Mouse (Mus musculus): Measurements from ENCODE around the gene D930020B18Rik. TPM values are rescaled to one million over a fixed set of nuclear protein-coding genes. Genes with fewer than 3 reads are reported as not detected.

The D930020B18Rik gene
- polyA plus RNA-seq (2015; fragmentation: Nextera tagmentation; extraction: Ambion mirVana), result 0.05 and 0.14 TPM in 2 replicates

DNA sequence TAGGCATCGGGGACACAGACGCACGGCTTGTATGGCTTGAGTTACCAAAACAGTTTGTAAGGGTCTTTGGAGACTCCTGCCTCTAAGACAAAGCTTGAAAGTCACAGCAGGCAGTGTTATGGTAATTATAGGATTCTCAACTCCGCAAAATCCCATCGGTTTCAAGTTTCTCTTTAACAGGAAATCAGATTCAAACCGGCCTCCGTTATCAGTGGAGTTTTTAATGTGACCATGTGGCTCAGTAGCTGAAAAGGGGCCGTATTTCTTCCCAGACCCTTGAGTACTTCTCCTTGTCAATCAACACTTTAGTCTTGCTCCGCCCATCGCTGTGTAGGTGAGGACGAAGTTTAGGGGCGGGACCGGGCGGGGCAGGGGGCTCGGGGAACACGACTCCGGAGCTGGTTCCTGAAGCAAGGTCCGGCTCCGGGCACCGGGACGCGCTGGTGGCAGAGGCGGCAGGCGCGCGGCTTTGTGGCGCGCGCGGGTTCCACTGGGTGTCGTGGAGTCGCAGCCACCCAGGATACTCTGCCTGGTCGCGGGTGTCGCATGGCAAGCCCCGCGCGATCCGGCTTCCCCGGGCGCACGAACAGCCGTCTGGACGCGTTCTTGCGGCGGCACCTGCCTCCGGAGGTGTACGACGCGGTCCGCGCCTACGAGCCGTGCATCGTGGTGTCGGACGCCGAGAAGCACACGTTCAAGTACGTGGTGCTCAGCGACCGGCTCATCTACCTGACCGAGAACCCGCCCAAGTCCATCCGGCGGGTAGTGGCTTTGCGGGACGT, at the start of gene D930020B18Rik:
Gene D930020B18Rik, plus strand, starts transcription at position 317 of the 782 bp plus-strand sequence.
- no peak for ATAC-seq (replicated peaks; ENCODE audit: extremely low read depth, insufficient read depth, low FRiP score)
- no peaks in the 10 kb centered on the region for H3K36me3 ChIP-seq (ENCODE audit: control insufficient read depth, insufficient read depth)
- H3K4me1 ChIP-seq (ENCODE audit: control insufficient read depth, insufficient read depth, low read length), result peaks cover 10% of the 10 kb centered on the region
- WGBS, result under 1% methylated on average over 69 of the region's 69 CpGs
- H3K27me3 ChIP-seq (ENCODE audit: control insufficient read depth, insufficient read depth, low read length), result peaks cover 19% of the 10 kb centered on the region
- no peaks in the 10 kb centered on the region for H3K9me3 ChIP-seq (replicated peaks; ENCODE audit: control insufficient read depth, low read length)
- peak within 1 kb of the TSS; percentile 99 for H3K4me2 ChIP-seq (ENCODE audit: low read depth, low read length)
- peak within 1 kb of the TSS; percentile 69 for H3K4me3 ChIP-seq (ENCODE audit: low read length)
- H3K27ac ChIP-seq (ENCODE audit: low read length), result no peak within 1 kb of the TSS
- H3K9ac ChIP-seq (ENCODE audit: low read length), result peak within 1 kb of the TSS; percentile 72

DNA sequence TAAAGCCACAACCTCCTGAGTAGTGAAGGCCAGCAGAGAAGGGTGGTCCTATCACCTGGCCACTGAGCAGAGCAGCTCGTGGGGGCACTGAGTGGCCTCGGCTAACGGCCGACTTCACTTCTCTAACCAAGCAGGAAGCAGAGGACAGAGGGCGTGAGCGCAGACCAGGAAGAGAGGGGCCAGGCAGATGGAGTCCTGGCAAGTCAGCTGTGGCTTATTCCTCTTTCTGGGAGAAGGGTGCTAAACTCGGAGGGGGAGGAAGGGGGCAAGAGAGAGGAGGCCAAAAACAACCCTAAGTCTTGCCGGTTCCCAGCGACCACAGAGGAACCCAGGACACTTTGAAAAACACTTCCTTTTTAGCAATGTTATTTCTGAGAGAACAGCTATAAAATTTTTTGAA, 44.8 kb upstream of the D930020B18Rik start:
- H3K27ac ChIP-seq (ENCODE audit: low read length), result no peak overlapping the region
- no peaks in the 10 kb centered on the region for H3K9me3 ChIP-seq (replicated peaks; ENCODE audit: control insufficient read depth, low read length)
- H3K4me2 ChIP-seq (ENCODE audit: low read depth, low read length), result no peak overlapping the region
- no peaks in the 10 kb centered on the region for H3K27me3 ChIP-seq (ENCODE audit: control insufficient read depth, insufficient read depth, low read length)
- no peak overlapping the region for H3K9ac ChIP-seq (ENCODE audit: low read length)
- peaks cover 69% of the 10 kb centered on the region for H3K36me3 ChIP-seq (ENCODE audit: control insufficient read depth, insufficient read depth)
- ATAC-seq (replicated peaks; ENCODE audit: extremely low read depth, insufficient read depth, low FRiP score), result no peak
- 74% methylated on average over 9 of the region's 9 CpGs for WGBS
- no peak overlapping the region for H3K4me3 ChIP-seq (ENCODE audit: low read length)
- no peaks in the 10 kb centered on the region for H3K4me1 ChIP-seq (ENCODE audit: control insufficient read depth, insufficient read depth, low read length)

DNA sequence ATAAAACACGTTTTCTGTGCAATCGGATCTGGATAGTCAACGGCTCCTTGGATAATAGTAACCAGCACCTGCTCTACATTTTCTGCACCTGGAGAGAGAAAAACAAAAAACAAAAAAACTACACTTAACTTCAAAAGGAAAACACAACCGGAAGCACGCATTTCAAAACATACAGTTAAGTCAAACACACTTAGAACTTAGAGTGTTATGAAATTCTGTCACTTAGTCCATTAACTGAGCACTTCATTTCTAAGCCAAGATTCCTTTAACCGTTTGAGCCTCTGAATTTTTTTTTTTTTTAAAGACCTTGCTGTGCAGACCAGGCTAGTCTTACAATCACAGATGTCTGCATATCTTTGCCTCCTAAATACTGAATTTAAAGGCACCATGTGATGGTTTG, 40.1 kb upstream of the D930020B18Rik start:
- Histone ChIP-seq H3K27ac (ENCODE audit: low read length) (no peak overlapping the region), H3K27me3 (ENCODE audit: control insufficient read depth, insufficient read depth, low read length) (no peaks in the 10 kb centered on the region), H3K36me3 (ENCODE audit: control insufficient read depth, insufficient read depth) (peaks cover 84% of the 10 kb centered on the region), H3K4me2 (ENCODE audit: low read depth, low read length) (no peak overlapping the region), H3K4me3 (ENCODE audit: low read length) (no peak overlapping the region), H3K4me1 (ENCODE audit: control insufficient read depth, insufficient read depth, low read length) (no peaks in the 10 kb centered on the region), H3K9me3 (replicated peaks; ENCODE audit: control insufficient read depth, low read length) (no peaks in the 10 kb centered on the region), H3K9ac (ENCODE audit: low read length) (no peak overlapping the region)
- no peak for ATAC-seq (replicated peaks; ENCODE audit: extremely low read depth, insufficient read depth, low FRiP score)
- 85% methylated on average over 6 of the region's 6 CpGs for WGBS

DNA sequence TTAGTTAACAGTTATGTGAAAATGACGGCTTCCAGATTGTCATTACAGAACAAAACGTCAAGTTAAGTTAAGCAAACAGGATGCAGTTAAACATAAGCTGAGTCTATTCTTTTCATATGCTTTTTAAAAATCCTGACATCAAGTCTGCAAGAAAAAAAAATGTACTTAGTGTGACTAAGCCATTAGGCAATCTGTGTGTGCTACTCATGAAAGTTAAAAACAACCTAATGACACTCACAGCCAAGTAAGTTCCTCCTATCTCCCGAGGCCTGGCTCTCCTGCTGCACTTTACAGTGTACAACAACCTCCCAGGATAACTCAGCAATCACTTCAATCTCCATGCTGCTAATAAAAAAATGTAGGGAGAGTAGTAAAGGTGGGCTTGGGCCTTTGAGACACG, 37.8 kb upstream of the D930020B18Rik start:
- Histone ChIP-seq H3K9ac (ENCODE audit: low read length) (no peak overlapping the region), H3K4me3 (ENCODE audit: low read length) (no peak overlapping the region), H3K36me3 (ENCODE audit: control insufficient read depth, insufficient read depth) (peaks cover 91% of the 10 kb centered on the region), H3K27me3 (ENCODE audit: control insufficient read depth, insufficient read depth, low read length) (no peaks in the 10 kb centered on the region), H3K4me1 (ENCODE audit: control insufficient read depth, insufficient read depth, low read length) (no peaks in the 10 kb centered on the region), H3K27ac (ENCODE audit: low read length) (no peak overlapping the region), H3K9me3 (replicated peaks; ENCODE audit: control insufficient read depth, low read length) (no peaks in the 10 kb centered on the region), H3K4me2 (ENCODE audit: low read depth, low read length) (no peak overlapping the region)
- no peak for ATAC-seq (replicated peaks; ENCODE audit: extremely low read depth, insufficient read depth, low FRiP score)
- WGBS, result 83% methylated on average over 4 of the region's 4 CpGs

DNA sequence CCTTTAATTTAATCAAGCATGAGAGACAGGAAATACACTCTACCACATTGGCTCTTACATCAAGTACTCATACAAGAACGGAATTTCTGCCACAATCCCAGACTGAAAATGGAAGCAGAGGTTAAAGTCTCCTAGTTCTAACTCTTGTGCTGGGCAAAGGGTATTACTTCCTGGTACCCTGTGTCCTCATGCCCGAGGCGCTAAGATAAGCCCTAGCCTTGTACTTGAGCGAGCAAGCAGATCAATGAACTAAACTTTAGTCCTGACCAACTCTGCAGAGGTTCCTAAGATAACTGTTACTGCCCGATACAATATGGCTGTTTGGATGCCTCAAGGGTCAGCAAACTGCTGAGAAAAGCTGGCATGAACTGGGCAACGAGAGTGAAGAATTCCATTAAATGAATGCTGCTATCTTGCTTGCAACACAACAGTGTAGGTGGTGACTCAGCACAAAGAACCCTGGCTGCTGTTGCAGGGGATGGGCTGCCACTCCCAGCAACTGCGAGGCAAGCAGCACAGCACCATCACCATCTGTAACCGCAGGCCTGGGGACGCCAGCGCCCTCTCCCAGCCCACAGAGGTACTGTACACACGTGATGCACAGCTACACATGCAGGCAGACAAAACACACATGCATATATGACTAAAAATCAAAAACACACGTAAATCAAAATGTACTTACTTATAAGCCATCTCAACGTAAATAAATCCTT, 36.6 kb upstream of the D930020B18Rik start:
- H3K27me3 ChIP-seq (ENCODE audit: control insufficient read depth, insufficient read depth, low read length), result no peaks in the 10 kb centered on the region
- no peaks in the 10 kb centered on the region for H3K4me1 ChIP-seq (ENCODE audit: control insufficient read depth, insufficient read depth, low read length)
- no peak overlapping the region for H3K4me2 ChIP-seq (ENCODE audit: low read depth, low read length)
- no peaks in the 10 kb centered on the region for H3K9me3 ChIP-seq (replicated peaks; ENCODE audit: control insufficient read depth, low read length)
- no peak overlapping the region for H3K9ac ChIP-seq (ENCODE audit: low read length)
- H3K4me3 ChIP-seq (ENCODE audit: low read length), result no peak overlapping the region
- WGBS, result 90% methylated on average over 13 of the region's 13 CpGs
- no peak for ATAC-seq (replicated peaks; ENCODE audit: extremely low read depth, insufficient read depth, low FRiP score)
- no peak overlapping the region for H3K27ac ChIP-seq (ENCODE audit: low read length)
- peaks cover 89% of the 10 kb centered on the region for H3K36me3 ChIP-seq (ENCODE audit: control insufficient read depth, insufficient read depth)

DNA sequence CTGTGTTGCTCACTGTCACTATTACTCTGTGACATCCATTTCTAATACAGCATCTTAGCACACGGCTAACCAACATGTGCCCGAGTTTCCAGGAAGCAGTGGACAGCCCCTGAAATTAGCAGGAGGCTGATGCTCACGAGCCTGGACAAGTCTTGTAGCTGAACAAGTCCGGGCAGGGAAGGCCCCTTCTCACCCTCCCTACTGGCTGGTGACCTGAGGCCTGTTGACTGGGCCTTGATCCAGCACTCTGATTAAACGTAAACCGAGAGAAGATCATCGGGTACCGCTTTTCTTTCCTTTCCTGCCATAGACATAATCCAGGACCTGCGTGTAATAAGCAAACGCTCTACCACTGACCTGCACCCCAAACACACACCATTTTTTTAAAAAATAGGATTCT, 33.2 kb upstream of the D930020B18Rik start:
- H3K4me2 ChIP-seq (ENCODE audit: low read depth, low read length), result no peak overlapping the region
- H3K27me3 ChIP-seq (ENCODE audit: control insufficient read depth, insufficient read depth, low read length), result no peaks in the 10 kb centered on the region
- no peaks in the 10 kb centered on the region for H3K4me1 ChIP-seq (ENCODE audit: control insufficient read depth, insufficient read depth, low read length)
- ATAC-seq (replicated peaks; ENCODE audit: extremely low read depth, insufficient read depth, low FRiP score), result no peak
- H3K9ac ChIP-seq (ENCODE audit: low read length), result no peak overlapping the region
- H3K9me3 ChIP-seq (replicated peaks; ENCODE audit: control insufficient read depth, low read length), result no peaks in the 10 kb centered on the region
- H3K4me3 ChIP-seq (ENCODE audit: low read length), result no peak overlapping the region
- peaks cover 75% of the 10 kb centered on the region for H3K36me3 ChIP-seq (ENCODE audit: control insufficient read depth, insufficient read depth)
- 88% methylated on average over 10 of the region's 10 CpGs for WGBS
- H3K27ac ChIP-seq (ENCODE audit: low read length), result no peak overlapping the region

DNA sequence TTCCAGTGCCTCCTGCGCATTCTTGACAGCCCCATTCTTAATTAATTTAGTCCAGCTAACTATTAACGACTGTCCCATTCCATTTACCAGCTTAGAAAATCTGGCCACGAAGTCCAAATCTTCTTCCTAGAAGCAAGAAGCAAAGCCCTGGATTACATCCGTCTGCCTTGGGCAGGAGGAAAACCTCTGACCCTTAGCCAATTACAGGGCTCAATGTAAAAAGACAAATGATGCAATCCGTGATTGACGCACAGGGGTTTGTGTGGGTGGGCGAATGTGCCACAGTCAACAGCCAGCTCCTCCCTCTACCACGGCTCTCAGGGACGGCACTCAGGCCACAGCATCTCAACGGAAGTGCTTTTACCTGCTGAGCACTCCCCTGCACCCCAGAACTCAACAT, 29.8 kb upstream of the D930020B18Rik start:
- 86% methylated on average over 9 of the region's 10 CpGs for WGBS
- Histone ChIP-seq H3K4me1 (ENCODE audit: control insufficient read depth, insufficient read depth, low read length) (no peaks in the 10 kb centered on the region), H3K9me3 (replicated peaks; ENCODE audit: control insufficient read depth, low read length) (no peaks in the 10 kb centered on the region), H3K36me3 (ENCODE audit: control insufficient read depth, insufficient read depth) (peaks cover 71% of the 10 kb centered on the region), H3K9ac (ENCODE audit: low read length) (no peak overlapping the region), H3K4me2 (ENCODE audit: low read depth, low read length) (no peak overlapping the region), H3K27me3 (ENCODE audit: control insufficient read depth, insufficient read depth, low read length) (no peaks in the 10 kb centered on the region), H3K27ac (ENCODE audit: low read length) (no peak overlapping the region), H3K4me3 (ENCODE audit: low read length) (no peak overlapping the region)
- no peak for ATAC-seq (replicated peaks; ENCODE audit: extremely low read depth, insufficient read depth, low FRiP score)

DNA sequence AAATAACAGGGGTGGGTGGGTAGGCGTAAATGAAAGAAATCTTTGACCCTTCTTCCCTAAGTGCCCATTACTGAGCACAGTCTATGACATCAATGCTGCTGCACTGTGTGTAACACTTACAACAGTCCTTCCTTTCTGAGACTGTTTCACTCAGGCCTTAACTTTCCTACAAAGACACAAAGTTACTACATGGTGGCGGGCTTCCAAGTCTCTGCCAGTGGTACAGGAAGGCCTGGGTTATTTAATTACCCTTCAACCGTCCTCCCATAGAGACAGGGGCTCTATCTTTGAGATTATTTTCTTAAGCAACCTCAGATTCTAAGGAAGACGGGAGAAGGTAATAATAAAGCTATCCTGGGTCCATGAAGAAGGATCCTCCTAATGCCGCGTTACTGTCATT, 28.9 kb upstream of the D930020B18Rik start:
- ATAC-seq (replicated peaks; ENCODE audit: extremely low read depth, insufficient read depth, low FRiP score), result no peak
- H3K4me3 ChIP-seq (ENCODE audit: low read length), result no peak overlapping the region
- H3K9me3 ChIP-seq (replicated peaks; ENCODE audit: control insufficient read depth, low read length), result no peaks in the 10 kb centered on the region
- no peak overlapping the region for H3K4me2 ChIP-seq (ENCODE audit: low read depth, low read length)
- 79% methylated on average over 6 of the region's 6 CpGs for WGBS
- no peaks in the 10 kb centered on the region for H3K4me1 ChIP-seq (ENCODE audit: control insufficient read depth, insufficient read depth, low read length)
- H3K27ac ChIP-seq (ENCODE audit: low read length), result no peak overlapping the region
- H3K36me3 ChIP-seq (ENCODE audit: control insufficient read depth, insufficient read depth), result peaks cover 71% of the 10 kb centered on the region
- no peak overlapping the region for H3K9ac ChIP-seq (ENCODE audit: low read length)
- no peaks in the 10 kb centered on the region for H3K27me3 ChIP-seq (ENCODE audit: control insufficient read depth, insufficient read depth, low read length)

DNA sequence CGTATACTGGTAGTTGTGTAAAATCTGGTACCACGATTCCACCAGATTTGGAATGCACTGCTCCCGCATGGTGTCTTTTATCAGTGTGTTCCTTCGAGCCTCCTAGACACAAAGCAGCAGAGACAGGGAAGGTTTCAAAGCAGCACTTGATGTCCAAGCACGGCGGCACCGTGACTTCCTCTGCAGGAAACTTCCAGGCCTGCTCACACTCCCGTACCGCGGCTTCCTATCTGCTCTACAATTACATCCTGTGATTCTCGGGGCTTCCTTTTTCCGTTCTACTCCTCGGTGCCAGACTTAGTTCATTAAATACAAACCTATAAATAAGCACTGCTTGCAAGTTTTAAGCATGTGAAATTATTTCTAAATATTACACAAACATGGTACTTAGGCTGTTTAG, 27.8 kb upstream of the D930020B18Rik start:
- WGBS, result 61% methylated on average over 13 of the region's 13 CpGs
- peak; percentile 79 for ATAC-seq (replicated peaks; ENCODE audit: extremely low read depth, insufficient read depth, low FRiP score)
- H3K27ac ChIP-seq (ENCODE audit: low read length), result peak overlapping the region; percentile 66
- H3K9me3 ChIP-seq (replicated peaks; ENCODE audit: control insufficient read depth, low read length), result no peaks in the 10 kb centered on the region
- no peak overlapping the region for H3K4me3 ChIP-seq (ENCODE audit: low read length)
- H3K27me3 ChIP-seq (ENCODE audit: control insufficient read depth, insufficient read depth, low read length), result no peaks in the 10 kb centered on the region
- H3K36me3 ChIP-seq (ENCODE audit: control insufficient read depth, insufficient read depth), result peaks cover 72% of the 10 kb centered on the region
- H3K4me1 ChIP-seq (ENCODE audit: control insufficient read depth, insufficient read depth, low read length), result no peaks in the 10 kb centered on the region
- H3K4me2 ChIP-seq (ENCODE audit: low read depth, low read length), result no peak overlapping the region
- no peak overlapping the region for H3K9ac ChIP-seq (ENCODE audit: low read length)

Measured in heart, embryonic 16.5 days (tissue).